Mouse (Mus musculus): ENCODE measurements around the gene Ppm1n. TPM values are rescaled to one million over a fixed set of nuclear protein-coding genes. Genes with fewer than 3 reads are reported as not detected.
A peak's percentile ranks its signal among the peaks of the same experiment; 100 is the strongest.

Gene Ppm1n
- polyA plus RNA-seq, 1 experiment from 2014 or later: not detected

GRCm38 (mm10) chr7:19227883-19228792 lies 51.7 kb downstream of the Ppm1n start, which contains the start of gene Opa3:
Gene Opa3 (plus strand): TSS chr7:19228334.
- peak within 1 kb of the TSS; percentile 64 for H3K4me3 ChIP-seq
- peak within 1 kb of the TSS; percentile 83 for H3K9ac ChIP-seq
- H3K9me3 ChIP-seq: no peaks in the 10 kb centered on the region
- no peaks in the 10 kb centered on the region for H3K27me3 ChIP-seq
- peak within 1 kb of the TSS; percentile 75 for H3K4me2 ChIP-seq
- H3K4me1 ChIP-seq: peaks cover 17% of the 10 kb centered on the region
- peak within 1 kb of the TSS; percentile 99 for H3K27ac ChIP-seq
- WGBS: under 1% methylated on average over 90 of the region's 91 CpGs
- ATAC-seq (ENCODE audit: insufficient number of reproducible peaks, insufficient read depth, low FRiP score, low TSS enrichment, low read depth): peak; percentile 96
- peaks cover 18% of the 10 kb centered on the region; the same call in 1 of the 2 replicates for H3K36me3 ChIP-seq

DNA sequence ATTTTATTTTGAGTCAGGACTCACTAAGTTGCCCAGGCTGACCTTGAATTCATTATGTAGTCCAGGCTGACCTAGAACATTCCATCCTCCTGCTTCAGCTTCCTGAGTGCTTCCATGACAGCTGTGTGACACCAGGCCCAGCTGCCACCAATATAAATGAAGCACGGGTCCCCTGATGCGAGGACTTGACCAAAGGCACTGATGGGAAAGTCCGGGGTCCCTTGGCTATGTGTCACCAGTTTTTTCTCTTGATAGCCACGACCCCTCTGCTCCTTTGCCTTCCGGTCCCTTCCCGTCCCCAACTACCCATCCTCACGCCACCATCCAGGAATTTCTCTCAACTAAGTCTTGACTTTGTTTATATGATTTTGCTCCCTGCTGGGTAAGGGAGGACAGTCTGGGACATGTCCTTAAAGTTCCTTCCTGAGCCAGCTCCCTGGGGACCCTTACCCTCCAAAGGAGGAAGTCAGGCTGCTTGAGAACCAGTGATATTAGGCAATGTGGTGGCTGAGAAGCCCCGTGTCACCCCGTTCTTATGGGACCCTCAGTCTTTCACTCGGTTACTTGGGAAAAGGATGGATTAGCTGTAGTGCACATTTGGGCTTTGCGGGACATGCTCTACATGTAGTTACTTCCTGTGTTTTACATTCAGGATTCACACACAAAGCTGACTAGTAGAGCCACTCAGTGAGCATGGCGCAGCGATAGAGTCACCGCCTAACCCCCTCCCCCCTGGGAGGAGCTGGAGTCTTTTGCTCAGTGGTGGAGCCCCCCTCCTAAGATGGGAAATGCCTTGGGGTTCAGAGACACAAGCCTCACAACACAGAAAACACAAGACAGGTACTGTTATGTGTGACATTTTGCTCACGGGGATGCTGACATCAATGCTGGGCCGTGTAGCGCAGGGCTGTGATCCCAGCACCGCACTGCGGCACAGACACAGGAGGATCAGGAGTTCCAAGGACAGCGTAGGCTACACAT lies 52.8 kb downstream of the Ppm1n start:
- peak overlapping the region; percentile 94 for H3K27ac ChIP-seq
- WGBS: 18% methylated on average over 20 of the region's 20 CpGs
- 0 out of 2 replicates have a peak, but pooled peaks have one; percentile 7 for ATAC-seq (ENCODE audit: insufficient number of reproducible peaks, insufficient read depth, low FRiP score, low TSS enrichment, low read depth)

More for the DNA sequence above, 52.8 kb downstream of the Ppm1n start:
- peak overlapping the region; percentile 81 for H3K9ac ChIP-seq
- no peaks in the 10 kb centered on the region for H3K9me3 ChIP-seq
- H3K4me1 ChIP-seq: peaks cover 17% of the 10 kb centered on the region
- peak overlapping the region; percentile 75 for H3K4me2 ChIP-seq
- no peaks in the 10 kb centered on the region for H3K27me3 ChIP-seq
- H3K4me3 ChIP-seq: peak overlapping the region; percentile 64
- H3K36me3 ChIP-seq: peaks cover 22% of the 10 kb centered on the region; the same call in 1 of the 2 replicates

Other genes starting within 250 kb of the Ppm1n start
- gene Rsph6a, start 225.4 kb downstream of the Ppm1n start, polyA plus RNA-seq (2015; fragmentation: Nextera tagmentation; extraction: Ambion mirVana): not detected in 2 replicates
- 16.4 and 17.6 TPM in 2 replicates for gene Dmwd, start 203.8 kb downstream of the Ppm1n start, polyA plus RNA-seq (2015; fragmentation: Nextera tagmentation; extraction: Ambion mirVana)
- 13.1 and 16.8 TPM in 2 replicates for gene Dmpk, start 196.2 kb downstream of the Ppm1n start, polyA plus RNA-seq (2015; fragmentation: Nextera tagmentation; extraction: Ambion mirVana)
- 14.7 and 15.3 TPM in 2 replicates for gene Six5, start 185.5 kb downstream of the Ppm1n start, polyA plus RNA-seq (2015; fragmentation: Nextera tagmentation; extraction: Ambion mirVana)
- gene Gm4969, start 161.7 kb downstream of the Ppm1n start, polyA plus RNA-seq (2015; fragmentation: Nextera tagmentation; extraction: Ambion mirVana): 3.5 and 4.4 TPM in 2 replicates
- 15.3 and 16.6 TPM in 2 replicates for gene Fbxo46, start 160.2 kb downstream of the Ppm1n start, polyA plus RNA-seq (2015; fragmentation: Nextera tagmentation; extraction: Ambion mirVana)
- gene Qpctl, start 130.8 kb downstream of the Ppm1n start, polyA plus RNA-seq (2015; fragmentation: Nextera tagmentation; extraction: Ambion mirVana): 15.2 and 16.2 TPM in 2 replicates
- gene Snrpd2, start 130.3 kb downstream of the Ppm1n start, polyA plus RNA-seq (2015; fragmentation: Nextera tagmentation; extraction: Ambion mirVana): 137 and 167 TPM in 2 replicates
- 0.37 and 0.56 TPM in 2 replicates for gene Gipr, start 113.9 kb downstream of the Ppm1n start, polyA plus RNA-seq (2015; fragmentation: Nextera tagmentation; extraction: Ambion mirVana)
- 5.1 and 7.2 TPM in 2 replicates for gene Eml2, start 103.6 kb downstream of the Ppm1n start, polyA plus RNA-seq (2015; fragmentation: Nextera tagmentation; extraction: Ambion mirVana)
- gene Gpr4, start 67.5 kb downstream of the Ppm1n start, polyA plus RNA-seq (2015; fragmentation: Nextera tagmentation; extraction: Ambion mirVana): 1.6 and 1.9 TPM in 2 replicates
- gene Opa3, start 51.7 kb downstream of the Ppm1n start, polyA plus RNA-seq (2015; fragmentation: Nextera tagmentation; extraction: Ambion mirVana): 36.2 and 38.2 TPM in 2 replicates
- 57.3 and 64.0 TPM in 2 replicates for gene Vasp, start 8.2 kb downstream of the Ppm1n start, polyA plus RNA-seq (2015; fragmentation: Nextera tagmentation; extraction: Ambion mirVana)
- gene Rtn2, start 2.6 kb upstream of the Ppm1n start, polyA plus RNA-seq (2015; fragmentation: Nextera tagmentation; extraction: Ambion mirVana): 10.2 and 11.7 TPM in 2 replicates
- gene Fosb, start 30.0 kb upstream of the Ppm1n start, polyA plus RNA-seq (2015; fragmentation: Nextera tagmentation; extraction: Ambion mirVana): 0.06 and 0.23 TPM in 2 replicates
- 93.2 and 106 TPM in 2 replicates for gene Ercc1, start 64.7 kb upstream of the Ppm1n start, polyA plus RNA-seq (2015; fragmentation: Nextera tagmentation; extraction: Ambion mirVana)
- gene Cd3eap, start 79.4 kb upstream of the Ppm1n start, polyA plus RNA-seq (2015; fragmentation: Nextera tagmentation; extraction: Ambion mirVana): 29.4 and 30.5 TPM in 2 replicates
- gene Ppp1r13l, start 79.7 kb upstream of the Ppm1n start, polyA plus RNA-seq (2015; fragmentation: Nextera tagmentation; extraction: Ambion mirVana): 8.3 and 12.6 TPM in 2 replicates
- gene Ercc2, start 101.9 kb upstream of the Ppm1n start, polyA plus RNA-seq (2015; fragmentation: Nextera tagmentation; extraction: Ambion mirVana): 17.0 and 17.4 TPM in 2 replicates
- 14.5 and 14.8 TPM in 2 replicates for gene Klc3, start 124.0 kb upstream of the Ppm1n start, polyA plus RNA-seq (2015; fragmentation: Nextera tagmentation; extraction: Ambion mirVana)
- gene Ckm, start 124.7 kb upstream of the Ppm1n start, polyA plus RNA-seq (2015; fragmentation: Nextera tagmentation; extraction: Ambion mirVana): 2.1 TPM in 1 of 2 replicates, not detected in the other
- 10.2 and 12.4 TPM in 2 replicates for gene Mark4, start 178.8 kb upstream of the Ppm1n start, polyA plus RNA-seq (2015; fragmentation: Nextera tagmentation; extraction: Ambion mirVana)
- 0.73 and 0.84 TPM in 2 replicates for gene Exoc3l2, start 183.3 kb upstream of the Ppm1n start, polyA plus RNA-seq (2015; fragmentation: Nextera tagmentation; extraction: Ambion mirVana)
- 2.3 and 2.7 TPM in 2 replicates for gene Bloc1s3, start 228.3 kb upstream of the Ppm1n start, polyA plus RNA-seq (2015; fragmentation: Nextera tagmentation; extraction: Ambion mirVana)
- 60.2 and 64.1 TPM in 2 replicates for gene Trappc6a, start 228.3 kb upstream of the Ppm1n start, polyA plus RNA-seq (2015; fragmentation: Nextera tagmentation; extraction: Ambion mirVana)
- 0.08 and 0.15 TPM in 2 replicates for gene Nkpd1, start 237.8 kb upstream of the Ppm1n start, polyA plus RNA-seq (2015; fragmentation: Nextera tagmentation; extraction: Ambion mirVana)

All from embryonic facial prominence, embryonic 13.5 days (tissue).